Mouse (Mus musculus): ENCODE data around the gene Krtdap. TPM values are rescaled to one million over a fixed set of nuclear protein-coding genes. Genes with fewer than 3 reads are reported as not detected.

Krtdap gene
- polyA plus RNA-seq, 1 experiment from 2014 or later = 3.4 TPM

- Histone ChIP-seq H3K4me1 (replicated peaks; ENCODE audit: insufficient read depth, low read length) (no peaks in the 10 kb centered on the region), H3K27me3 (ENCODE audit: insufficient read depth, low read length) (no peaks in the 10 kb centered on the region), H3K9me3 (replicated peaks; ENCODE audit: low read length) (no peaks in the 10 kb centered on the region), H3K4me2 (ENCODE audit: low read length) (no peak overlapping the region), H3K4me3 (replicated peaks; ENCODE audit: low read depth, low read length) (no peak overlapping the region), H3K27ac (no peak overlapping the region), H3K36me3 (ENCODE audit: insufficient read depth, low read length) (no peaks in the 10 kb centered on the region), H3K9ac (ENCODE audit: low read depth, low read length) (no peak overlapping the region)
- DNase-seq (ENCODE audit: low spot score) (no peak), ATAC-seq (replicated peaks; ENCODE audit: low FRiP score, low read depth) (no peak)
- WGBS = 91% methylated on average over 4 of the region's 4 CpGs
- no peak; the same call in 1 of the 2 replicates for TF ChIP-seq CTCF (IDR thresholded peaks at IDR 0.05; ENCODE audit: low read depth)
These were observed 21.3 kb upstream of the Krtdap start for GRCm38 (mm10) chr7:30766408-30766807.

DNA sequence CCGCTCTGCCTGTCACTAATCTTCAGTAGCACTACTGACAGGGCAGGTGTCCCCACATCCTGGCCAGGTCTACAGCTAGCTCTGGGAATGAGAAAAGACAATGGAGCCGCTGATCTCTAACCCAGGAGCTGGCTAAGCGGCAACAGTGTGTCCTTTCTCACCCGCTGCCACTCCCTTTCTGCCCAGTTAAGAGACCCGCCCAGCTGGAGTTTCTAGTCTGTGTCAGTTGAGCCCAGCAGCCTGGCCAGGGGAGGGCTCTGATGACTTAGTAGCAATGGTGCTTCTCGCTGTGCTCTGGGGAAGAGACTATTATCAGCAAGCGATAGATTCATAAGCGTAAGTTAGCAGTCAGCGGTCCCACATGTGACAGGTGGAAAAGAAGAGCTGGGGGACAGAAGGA is 18.5 kb upstream of the Krtdap start:
- WGBS = 30% methylated on average over 9 of the region's 9 CpGs
- ATAC-seq (replicated peaks; ENCODE audit: low FRiP score, low read depth) = no peak
- TF ChIP-seq CTCF (IDR thresholded peaks at IDR 0.05; ENCODE audit: low read depth) = no peak

DNA sequence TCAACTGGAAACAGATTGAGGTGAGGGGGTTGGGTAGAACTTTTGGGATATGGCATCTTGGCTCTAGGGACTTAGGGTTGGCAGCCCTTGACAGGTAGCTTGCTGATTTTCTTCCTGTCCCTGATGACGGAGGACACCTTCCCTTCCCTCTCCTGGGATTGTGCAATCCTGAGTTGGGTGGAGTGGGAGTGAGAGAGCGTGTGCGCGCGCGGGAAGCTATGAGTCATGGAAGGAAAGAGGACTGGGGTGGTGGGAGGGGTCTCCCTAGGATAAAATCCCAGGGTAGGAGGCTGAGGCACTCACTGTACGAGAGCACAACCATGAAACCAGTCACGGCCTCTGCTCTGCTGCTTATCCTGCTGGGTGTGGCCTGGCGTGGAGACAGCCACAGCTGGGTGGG is 11.6 kb upstream of the Krtdap start:
- Histone ChIP-seq H3K9me3 (replicated peaks; ENCODE audit: low read length) (no peaks in the 10 kb centered on the region), H3K9ac (ENCODE audit: low read depth, low read length) (no peak overlapping the region), H3K27ac (no peak overlapping the region), H3K27me3 (ENCODE audit: insufficient read depth, low read length) (no peaks in the 10 kb centered on the region), H3K36me3 (ENCODE audit: insufficient read depth, low read length) (no peaks in the 10 kb centered on the region), H3K4me3 (replicated peaks; ENCODE audit: low read depth, low read length) (no peak overlapping the region), H3K4me2 (ENCODE audit: low read length) (no peak overlapping the region), H3K4me1 (replicated peaks; ENCODE audit: insufficient read depth, low read length) (no peaks in the 10 kb centered on the region)
- WGBS = 77% methylated on average over 9 of the region's 9 CpGs
- no peak for ATAC-seq (replicated peaks; ENCODE audit: low FRiP score, low read depth)
- no peak for TF ChIP-seq CTCF (IDR thresholded peaks at IDR 0.05; ENCODE audit: low read depth)
- DNase-seq (ENCODE audit: low spot score) = no peak

More for the DNA sequence above, 18.5 kb upstream of the Krtdap start:
- H3K9ac ChIP-seq (ENCODE audit: low read depth, low read length) = no peak overlapping the region
- H3K4me3 ChIP-seq (replicated peaks; ENCODE audit: low read depth, low read length) = no peak overlapping the region
- no peak overlapping the region for H3K4me2 ChIP-seq (ENCODE audit: low read length)
- DNase-seq (ENCODE audit: low spot score) = no peak
- no peak overlapping the region for H3K27ac ChIP-seq
- no peaks in the 10 kb centered on the region for H3K4me1 ChIP-seq (replicated peaks; ENCODE audit: insufficient read depth, low read length)
- no peaks in the 10 kb centered on the region for H3K27me3 ChIP-seq (ENCODE audit: insufficient read depth, low read length)
- no peaks in the 10 kb centered on the region for H3K36me3 ChIP-seq (ENCODE audit: insufficient read depth, low read length)
- H3K9me3 ChIP-seq (replicated peaks; ENCODE audit: low read length) = no peaks in the 10 kb centered on the region

DNA sequence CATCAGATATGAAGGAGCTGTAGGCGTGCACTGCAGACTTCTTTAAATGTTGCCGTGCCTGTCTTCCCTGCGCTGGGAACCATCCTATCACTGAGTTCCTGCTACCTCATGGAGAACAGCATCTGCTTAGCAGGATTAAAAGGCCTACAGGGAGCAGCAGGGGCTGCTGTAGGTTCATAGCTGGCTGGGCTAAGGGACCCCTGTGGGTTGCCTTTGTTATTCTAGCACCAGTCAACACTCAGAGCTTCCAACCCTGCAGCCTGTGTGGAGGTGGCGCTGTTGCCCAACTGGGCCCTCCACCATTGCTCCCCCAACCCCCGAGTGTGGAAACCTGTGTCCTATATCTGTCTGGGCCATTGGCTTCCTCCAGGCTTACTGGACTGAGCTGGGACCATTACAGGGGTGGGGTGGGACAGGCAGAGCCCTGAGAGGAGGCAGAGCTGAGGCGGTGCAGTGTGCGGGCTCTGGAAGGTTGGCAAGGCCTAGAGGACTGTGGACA is 10.6 kb upstream of the Krtdap start:
- H3K4me1 ChIP-seq (replicated peaks; ENCODE audit: insufficient read depth, low read length) = no peaks in the 10 kb centered on the region
- no peak overlapping the region for H3K4me3 ChIP-seq (replicated peaks; ENCODE audit: low read depth, low read length)
- no peak for TF ChIP-seq CTCF (IDR thresholded peaks at IDR 0.05; ENCODE audit: low read depth)
- 65% methylated on average over 7 of the region's 7 CpGs for WGBS
- DNase-seq (ENCODE audit: low spot score) (no peak), ATAC-seq (replicated peaks; ENCODE audit: low FRiP score, low read depth) (no peak)
- H3K27me3 ChIP-seq (ENCODE audit: insufficient read depth, low read length) = no peaks in the 10 kb centered on the region
- no peak overlapping the region for H3K4me2 ChIP-seq (ENCODE audit: low read length)
- no peaks in the 10 kb centered on the region for H3K9me3 ChIP-seq (replicated peaks; ENCODE audit: low read length)
- no peaks in the 10 kb centered on the region for H3K36me3 ChIP-seq (ENCODE audit: insufficient read depth, low read length)
- H3K27ac ChIP-seq = no peak overlapping the region
- no peak overlapping the region for H3K9ac ChIP-seq (ENCODE audit: low read depth, low read length)

GRCm38 (mm10) chr7:30777911-30778310 is 9.8 kb upstream of the Krtdap start:
- Histone ChIP-seq H3K4me1 (replicated peaks; ENCODE audit: insufficient read depth, low read length) (no peaks in the 10 kb centered on the region), H3K4me3 (replicated peaks; ENCODE audit: low read depth, low read length) (no peak overlapping the region), H3K9ac (ENCODE audit: low read depth, low read length) (no peak overlapping the region), H3K27ac (no peak overlapping the region), H3K9me3 (replicated peaks; ENCODE audit: low read length) (no peaks in the 10 kb centered on the region), H3K4me2 (ENCODE audit: low read length) (no peak overlapping the region), H3K27me3 (ENCODE audit: insufficient read depth, low read length) (no peaks in the 10 kb centered on the region), H3K36me3 (ENCODE audit: insufficient read depth, low read length) (no peaks in the 10 kb centered on the region)
- 56% methylated on average over 1 of the region's 1 CpGs for WGBS
- TF ChIP-seq CTCF (IDR thresholded peaks at IDR 0.05; ENCODE audit: low read depth) = no peak
- ATAC-seq (replicated peaks; ENCODE audit: low FRiP score, low read depth) (no peak), DNase-seq (ENCODE audit: low spot score) (no peak)

DNA sequence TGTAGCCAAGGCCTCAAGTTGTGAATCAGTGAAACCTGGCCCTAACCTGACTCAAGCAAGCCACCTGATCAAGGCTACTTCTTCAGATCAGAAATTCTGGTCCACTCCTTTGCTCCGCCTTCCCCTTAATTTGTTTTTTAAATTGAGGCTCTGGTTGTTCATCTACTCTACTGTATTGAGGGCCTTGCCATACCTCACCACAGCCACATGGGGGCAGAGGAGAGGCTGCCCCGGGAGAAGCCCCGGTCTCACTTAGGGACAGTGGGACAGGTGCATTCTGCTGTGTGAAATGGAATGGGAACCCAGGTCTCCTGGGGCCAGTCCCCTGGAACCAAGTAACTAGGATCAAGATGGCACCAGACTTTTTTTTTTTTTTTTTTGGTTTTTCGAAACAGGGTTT is 5.9 kb upstream of the Krtdap start:
- TF ChIP-seq CTCF (IDR thresholded peaks at IDR 0.05; ENCODE audit: low read depth) = peak; percentile 61
- Histone ChIP-seq H3K27ac (no peak overlapping the region), H3K4me1 (replicated peaks; ENCODE audit: insufficient read depth, low read length) (no peaks in the 10 kb centered on the region), H3K4me2 (ENCODE audit: low read length) (no peak overlapping the region), H3K9me3 (replicated peaks; ENCODE audit: low read length) (no peaks in the 10 kb centered on the region), H3K9ac (ENCODE audit: low read depth, low read length) (no peak overlapping the region), H3K27me3 (ENCODE audit: insufficient read depth, low read length) (no peaks in the 10 kb centered on the region), H3K36me3 (ENCODE audit: insufficient read depth, low read length) (no peaks in the 10 kb centered on the region), H3K4me3 (replicated peaks; ENCODE audit: low read depth, low read length) (no peak overlapping the region)
- DNase-seq (ENCODE audit: low spot score) (no peak), ATAC-seq (replicated peaks; ENCODE audit: low FRiP score, low read depth) (no peak)
- 72% methylated on average over 4 of the region's 4 CpGs for WGBS

GRCm38 (mm10) chr7:30782658-30783057 is 5.0 kb upstream of the Krtdap start:
- H3K4me1 ChIP-seq (replicated peaks; ENCODE audit: insufficient read depth, low read length) = no peaks in the 10 kb centered on the region
- ATAC-seq (replicated peaks; ENCODE audit: low FRiP score, low read depth) = no peak

More at GRCm38 (mm10) chr7:30782658-30783057, 5.0 kb upstream of the Krtdap start:
- no peak overlapping the region for H3K9ac ChIP-seq (ENCODE audit: low read depth, low read length)
- no peak overlapping the region for H3K4me3 ChIP-seq (replicated peaks; ENCODE audit: low read depth, low read length)
- no peaks in the 10 kb centered on the region for H3K36me3 ChIP-seq (ENCODE audit: insufficient read depth, low read length)
- no peak overlapping the region for H3K27ac ChIP-seq
- no peaks in the 10 kb centered on the region for H3K27me3 ChIP-seq (ENCODE audit: insufficient read depth, low read length)
- DNase-seq (ENCODE audit: low spot score) = no peak
- TF ChIP-seq CTCF (IDR thresholded peaks at IDR 0.05; ENCODE audit: low read depth) = no peak
- no peaks in the 10 kb centered on the region for H3K9me3 ChIP-seq (replicated peaks; ENCODE audit: low read length)
- WGBS = 66% methylated on average over 3 of the region's 3 CpGs
- no peak overlapping the region for H3K4me2 ChIP-seq (ENCODE audit: low read length)

Measured in kidney, postnatal 0 days (tissue).